26 mouse cellular contexts compared by ENCODE assay signal in the genomic region with DNA sequence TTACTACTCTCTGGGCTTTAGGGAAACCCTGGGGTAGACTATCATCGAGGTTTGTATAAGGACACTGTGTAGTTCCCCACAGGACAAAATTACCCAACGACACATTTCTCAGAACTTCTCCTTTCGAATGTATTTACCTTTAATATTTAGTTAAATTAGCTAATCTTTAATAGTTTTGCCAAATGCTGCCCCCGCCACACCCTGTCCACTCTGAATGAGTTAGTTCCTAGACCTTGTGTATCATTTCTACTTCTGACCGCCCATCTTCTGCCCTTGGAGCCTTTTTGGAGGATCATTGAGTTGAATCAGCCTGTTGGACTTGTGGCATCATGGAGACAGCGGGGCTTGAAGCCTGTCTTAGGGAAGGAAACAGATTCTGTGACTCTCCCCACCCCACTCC. TPM values are rescaled to one million over a fixed set of nuclear protein-coding genes. Genes with fewer than 3 reads are reported as not detected.
DNase-seq lines count a peak whose midpoint lies in the region; ATAC-seq and TF ChIP-seq lines count a peak whose summit lies in the region.
"Had no signal": no experiment of that assay in that cellular context is flagged by ENCODE, and none has a peak within 500 bp of the region (broad histone marks: within the 10 kb centered on the region; RNA-seq: fewer than 3 reads in every experiment).

No protein-coding gene starts in this region.

- no peaks in the 10 kb centered on the region for H3K27me3 ChIP-seq in kidney, embryonic 16.5 days (ENCODE audit: insufficient read depth, low read length)
- H3K27me3 ChIP-seq in liver, adult 2 months (ENCODE audit: control insufficient read depth, insufficient read depth, low read length): no peaks in the 10 kb centered on the region
- H3K27me3 ChIP-seq in liver, embryonic 11.5 days (replicated peaks; ENCODE audit: control insufficient read depth, insufficient read depth, low read length): no peaks in the 10 kb centered on the region
- H3K27me3 ChIP-seq: CH12.LX; forebrain, embryonic 13.5 days; heart, embryonic 13.5 days; Patski had no signal

- WGBS in kidney, embryonic 16.5 days: 84% methylated on average over 6 of the region's 6 CpGs
- WGBS in liver, adult 2 months: 37% methylated on average over 6 of the region's 6 CpGs
- WGBS in liver, embryonic 11.5 days: 86% methylated on average over 6 of the region's 6 CpGs

- H3K9me3 ChIP-seq in kidney, embryonic 16.5 days (ENCODE audit: low read length): no peaks in the 10 kb centered on the region
- H3K9me3 ChIP-seq in liver, embryonic 11.5 days (ENCODE audit: control insufficient read depth, low read length): no peaks in the 10 kb centered on the region
- H3K9me3 ChIP-seq: forebrain, embryonic 10.5 days; forebrain, embryonic 13.5 days; G1E; heart, embryonic 10.5 days; heart, embryonic 13.5 days had no signal

- no peak overlapping the region for H3K9ac ChIP-seq in kidney, embryonic 16.5 days (replicated peaks; ENCODE audit: low read length)
- peak overlapping the region; percentile 40; the same call in 1 of the 2 replicates for H3K9ac ChIP-seq in liver, adult 2 months (ENCODE audit: low read depth, low read length)
- no peak overlapping the region for H3K9ac ChIP-seq in liver, embryonic 11.5 days (ENCODE audit: low read depth, low read length)
- H3K9ac ChIP-seq: forebrain, embryonic 13.5 days; heart, embryonic 13.5 days; hindbrain, embryonic 14.5 days had no signal

- H3K4me1 ChIP-seq in kidney, embryonic 16.5 days (ENCODE audit: insufficient read depth, low read length): no peaks in the 10 kb centered on the region
- peaks cover 33% of the 10 kb centered on the region for H3K4me1 ChIP-seq in liver, adult 2 months (ENCODE audit: control insufficient read depth, insufficient read depth, low read length)
- H3K4me1 ChIP-seq in liver, embryonic 11.5 days (replicated peaks; ENCODE audit: control insufficient read depth, insufficient read depth, low read length): no peaks in the 10 kb centered on the region
- H3K4me1 ChIP-seq: forebrain, embryonic 10.5 days; forebrain, embryonic 13.5 days; heart, embryonic 10.5 days; heart, embryonic 13.5 days had no signal

- H3K4me3 ChIP-seq in kidney, embryonic 16.5 days (ENCODE audit: low read length): no peak overlapping the region
- H3K4me3 ChIP-seq in liver, adult 2 months (ENCODE audit: insufficient read depth, low read depth, low read length): no peak overlapping the region
- H3K4me3 ChIP-seq in liver, embryonic 11.5 days (ENCODE audit: low read depth, low read length): no peak overlapping the region
- H3K4me3 ChIP-seq: forebrain, embryonic 10.5 days; forebrain, embryonic 13.5 days; heart, adult 2 months; heart, embryonic 10.5 days; heart, embryonic 13.5 days had no signal

- TF ChIP-seq CTCF in liver, adult 2 months (IDR thresholded peaks at IDR 0.05; ENCODE audit: low read depth, low read length): no peak

- DNase-seq in kidney, adult 18-20 months: peak; percentile 21
- DNase-seq in kidney, adult 9 months: peak; percentile 54
- DNase-seq in kidney, postnatal 14 days: no peak
- DNase-seq in liver, adult 2 months (ENCODE audit: extremely low read depth, low read depth, low spot score): peak; percentile 45
- DNase-seq in liver, embryonic 11.5 days (ENCODE audit: low spot score): no peak
- DNase-seq: adrenal gland, postnatal 10 days; adrenal gland, postnatal 36 days; B cell, adult 2 months; cerebellum, adult 18-20 months; cerebellum, adult 9-10 months; cerebellum, postnatal 14 days; gastrocnemius, postnatal 10 days; gastrocnemius, postnatal 36 days; heart, adult 2 months; heart, postnatal 14 days; heart, postnatal 4 days had no signal

- TF ChIP-seq POLR2A in liver, adult 2 months (IDR thresholded peaks at IDR 0.05; ENCODE audit: extremely low read depth, insufficient read depth, low read length): no peak

- H3K79me2 ChIP-seq in liver, adult 2 months (ENCODE audit: control insufficient read depth, insufficient read depth, low read length): peaks cover 5% of the 10 kb centered on the region

- peaks cover 22% of the 10 kb centered on the region for H3K36me3 ChIP-seq in kidney, embryonic 16.5 days (ENCODE audit: insufficient read depth, low read length)
- peaks cover 37% of the 10 kb centered on the region for H3K36me3 ChIP-seq in liver, adult 2 months (ENCODE audit: control insufficient read depth, insufficient read depth, low read length)
- H3K36me3 ChIP-seq in liver, embryonic 11.5 days (ENCODE audit: control insufficient read depth, insufficient read depth, low read length): peaks cover 25% of the 10 kb centered on the region

- H3K27ac ChIP-seq in kidney, embryonic 16.5 days (ENCODE audit: low read length): no peak overlapping the region
- H3K27ac ChIP-seq in liver, adult 2 months (replicated peaks; ENCODE audit: insufficient read depth, low read depth, low read length): peak overlapping the region; percentile 87
- H3K27ac ChIP-seq in liver, embryonic 11.5 days (ENCODE audit: low read depth, low read length): no peak overlapping the region
- H3K27ac ChIP-seq: forebrain, embryonic 10.5 days; forebrain, embryonic 13.5 days; heart, adult 2 months; heart, embryonic 10.5 days; heart, embryonic 13.5 days; hindbrain, embryonic 14.5 days had no signal

- H3K4me2 ChIP-seq in kidney, embryonic 16.5 days (replicated peaks; ENCODE audit: low read depth, low read length): no peak overlapping the region
- no peak overlapping the region for H3K4me2 ChIP-seq in liver, embryonic 11.5 days
- H3K4me2 ChIP-seq: forebrain, embryonic 13.5 days; heart, embryonic 13.5 days; hindbrain, embryonic 14.5 days had no signal

- no peak for ATAC-seq in kidney, embryonic 16.5 days (ENCODE audit: low FRiP score, low TSS enrichment)
- no peak for ATAC-seq in liver, embryonic 11.5 days (replicated peaks; ENCODE audit: low FRiP score)
- ATAC-seq: forebrain, embryonic 13.5 days; forebrain, embryonic 16.5 days; Patski had no signal

RNA-seq across cellular contexts. Expression of gene Rcl1, which starts 19.1 kb away (rescaled TPM):
- 65.4 and 66.0 TPM in 2 replicates for polyA plus RNA-seq in kidney, embryonic 16.5 days (2015; fragmentation: Nextera tagmentation; extraction: Ambion mirVana)
- 117 and 132 TPM in 2 replicates for total RNA-seq in liver, adult 2 months (2014; rRNA removed)
- 75.7 and 87.8 TPM in 2 replicates for polyA plus RNA-seq in liver, adult 2 months (2012; rRNA removed)
- 114 and 120 TPM in 2 replicates for polyA plus RNA-seq in liver, embryonic 11.5 days (2014; fragmentation: Nextera tagmentation; extraction: Ambion mirVana)

Comparison
In these comparisons a context has a peak if more than half of its experiments do, and no peak if none do; other contexts are left out.
1. DNase-seq: peak in kidney, adult 18-20 months (single experiment), kidney, adult 9 months (single experiment) and liver, adult 2 months (single experiment); none in kidney, postnatal 14 days (single experiment) and liver, embryonic 11.5 days (single experiment).